In genomic region chr14:27040451-27040850, GRCm38 (mm10) we compare ENCODE assay signal across 10 mouse cellular contexts. TPM values are rescaled to one million over a fixed set of nuclear protein-coding genes. Genes with fewer than 3 reads are reported as not detected.
DNase-seq lines count a peak whose midpoint lies in the region; ATAC-seq and TF ChIP-seq lines count a peak whose summit lies in the region.
"Had no signal": no experiment of that assay in that cellular context is flagged by ENCODE, and none has a peak within 500 bp of the region (broad histone marks: within the 10 kb centered on the region; RNA-seq: fewer than 3 reads in every experiment).

No protein-coding gene starts in this region.

- no peak for ATAC-seq in kidney, postnatal 0 days (replicated peaks; ENCODE audit: low FRiP score, low read depth)
- no peak for ATAC-seq in intestine, embryonic 15.5 days

- no peak overlapping the region for H3ac ChIP-seq in myocyte (ENCODE audit: control insufficient read depth, insufficient read length)

- peaks cover 29% of the 10 kb centered on the region for H3K4me1 ChIP-seq in kidney, postnatal 0 days (replicated peaks; ENCODE audit: insufficient read depth, low read length)
- peaks cover 13% of the 10 kb centered on the region for H3K4me1 ChIP-seq in embryonic fibroblast, embryonic 13.5 days (ENCODE audit: control insufficient read depth, insufficient read depth, low read length)
- peaks cover 25% of the 10 kb centered on the region for H3K4me1 ChIP-seq in intestine, embryonic 15.5 days (replicated peaks)

- no peaks in the 10 kb centered on the region for H3K27me3 ChIP-seq in kidney, postnatal 0 days (ENCODE audit: insufficient read depth, low read length)
- H3K27me3 ChIP-seq in intestine, embryonic 15.5 days (replicated peaks): no peaks in the 10 kb centered on the region
- no peaks in the 10 kb centered on the region for H3K27me3 ChIP-seq in myocyte (ENCODE audit: control insufficient read depth, insufficient read depth, insufficient read length)

- no peak for TF ChIP-seq CTCF in kidney, postnatal 0 days (IDR thresholded peaks at IDR 0.05; ENCODE audit: low read depth)
- no peak for TF ChIP-seq CTCF in embryonic fibroblast, embryonic 13.5 days (IDR thresholded peaks at IDR 0.05; ENCODE audit: borderline replicate concordance, insufficient read depth, low read length)

- WGBS in kidney, postnatal 0 days: 28% methylated on average over 12 of the region's 12 CpGs
- whole genome bisulfite sequencing in intestine, embryonic 15.5 days: 26% methylated on average over 12 of the region's 12 CpGs

- no peak for TF ChIP-seq POLR2A in embryonic fibroblast, embryonic 13.5 days (IDR thresholded peaks at IDR 0.05; ENCODE audit: low read depth, low read length)
- no peak for TF ChIP-seq POLR2A in myocyte (IDR thresholded peaks at IDR 0.05; ENCODE audit: insufficient read length, low read depth)

- H3K4me2 ChIP-seq in kidney, postnatal 0 days (ENCODE audit: low read length): peak overlapping the region; percentile 98
- peak overlapping the region; percentile 90; the same call in 1 of the 2 replicates for H3K4me2 ChIP-seq in intestine, embryonic 15.5 days (replicated peaks)
- H3K4me2 ChIP-seq in myocyte (ENCODE audit: low read depth): peak overlapping the region; percentile 84

- no peak overlapping the region for H3K27ac ChIP-seq in kidney, postnatal 0 days
- peak overlapping the region; percentile 20; the same call in 1 of the 2 replicates for H3K27ac ChIP-seq in embryonic fibroblast, embryonic 13.5 days (ENCODE audit: insufficient read depth, low read length)
- no peak overlapping the region for H3K27ac ChIP-seq in intestine, embryonic 15.5 days

- no peaks in the 10 kb centered on the region for H3K9me3 ChIP-seq in kidney, postnatal 0 days (replicated peaks; ENCODE audit: low read length)
- H3K9me3 ChIP-seq in intestine, embryonic 15.5 days: no peaks in the 10 kb centered on the region
- H3K9me3 ChIP-seq: G1E had no signal

- no peaks in the 10 kb centered on the region for H3K36me3 ChIP-seq in kidney, postnatal 0 days (ENCODE audit: insufficient read depth, low read length)
- no peaks in the 10 kb centered on the region for H3K36me3 ChIP-seq in intestine, embryonic 15.5 days
- no peaks in the 10 kb centered on the region for H3K36me3 ChIP-seq in myocyte (ENCODE audit: control insufficient read depth, insufficient read depth)
- H3K36me3 ChIP-seq: G1E had no signal

- H3K79me2 ChIP-seq in myocyte (ENCODE audit: control insufficient read depth, insufficient read depth): peaks cover 5% of the 10 kb centered on the region

- peak overlapping the region; percentile 85; the same call in 1 of the 2 replicates for H3K9ac ChIP-seq in kidney, postnatal 0 days (ENCODE audit: low read depth, low read length)
- H3K9ac ChIP-seq in intestine, embryonic 15.5 days: no peak overlapping the region

- peak; percentile 32 for DNase-seq in kidney, postnatal 0 days (ENCODE audit: low spot score)
- no peak for DNase-seq in kidney, adult 18-20 months
- no peak for DNase-seq in retina, postnatal 1 day
- no peak for DNase-seq in right cerebral cortex, postnatal 14 days
- DNase-seq in layer of hippocampus, adult 18-20 months (ENCODE audit: low spot score in 2 of 2): no peak
- DNase-seq: adrenal gland, postnatal 14 days had no signal

- peak overlapping the region; percentile 92 for H3K4me3 ChIP-seq in kidney, postnatal 0 days (replicated peaks; ENCODE audit: low read depth, low read length)
- H3K4me3 ChIP-seq in embryonic fibroblast, embryonic 13.5 days (ENCODE audit: insufficient read depth, low read length): peak overlapping the region; percentile 97
- 0 out of 2 replicates have a peak overlapping the region, but pooled peaks have one; percentile 6 for H3K4me3 ChIP-seq in intestine, embryonic 15.5 days (replicated peaks)
- H3K4me3 ChIP-seq in myocyte: peak overlapping the region; percentile 30

TF ChIP-seq in myocyte, 11 proteins besides CTCF, POLR2A, EP300 and RAD21:
- no peak for TF ChIP-seq E2F4 (IDR thresholded peaks at IDR 0.05; ENCODE audit: insufficient read depth)
- TF ChIP-seq SRF (IDR thresholded peaks at IDR 0.05; ENCODE audit: control insufficient read depth, insufficient read length, low read depth): no peak
- no peak for TF ChIP-seq TCF12 (IDR thresholded peaks at IDR 0.05; ENCODE audit: insufficient read depth, poor library complexity, severe bottlenecking)
- TF ChIP-seq TCF3 (IDR thresholded peaks at IDR 0.05; ENCODE audit: insufficient read length, low read depth): no peak
- no peak for TF ChIP-seq POLR2AphosphoS2 (IDR thresholded peaks at IDR 0.05; ENCODE audit: insufficient read length, low read depth)
- no peak for TF ChIP-seq CEBPB (IDR thresholded peaks at IDR 0.05; ENCODE audit: insufficient read depth, poor library complexity, severe bottlenecking)
- TF ChIP-seq MYOD1 (IDR thresholded peaks at IDR 0.05; ENCODE audit: control insufficient read depth in 1 of 3, insufficient read length in 2 of 3, low read depth in 2 of 3): no peak
- TF ChIP-seq REST (IDR thresholded peaks at IDR 0.05; ENCODE audit: insufficient read depth, insufficient read length): no peak
- TF ChIP-seq USF1 (IDR thresholded peaks at IDR 0.05; ENCODE audit: low read depth): no peak
- TF ChIP-seq MAX (IDR thresholded peaks at IDR 0.05; ENCODE audit: low read depth): no peak
- TF ChIP-seq MYOG (IDR thresholded peaks at IDR 0.05; ENCODE audit: control insufficient read depth in 1 of 3, insufficient read depth in 1 of 3, insufficient read length in 2 of 3, low read depth in 2 of 3): no peak

RNA-seq across cellular contexts. Expression of gene Il17rd, which starts 1.7 kb away (rescaled TPM):
- 3.9 TPM in 2 replicates for polyA plus RNA-seq in kidney, postnatal 0 days (2015; fragmentation: Nextera tagmentation; extraction: Ambion mirVana)
- polyA plus RNA-seq in embryonic fibroblast, embryonic 13.5 days (2011; ENCODE audit: insufficient read length, low read depth, missing spikeins): 10.2 and 19.3 TPM in 2 replicates
- polyA plus RNA-seq in intestine, embryonic 15.5 days (2015; fragmentation: Nextera tagmentation; extraction: Ambion mirVana): 1.9 and 2.4 TPM in 2 replicates
- 1.9 TPM for polyA plus RNA-seq in myocyte (2012; fragmentation: generic; extraction: Trizol)
- 1 to 10 TPM; 3.6 to 3.9 TPM for total RNA-seq in layer of hippocampus, adult 18-20 months (2021)
- polyA plus RNA-seq: G1E had no signal

RNA-seq across cellular contexts. Expression of gene Hesx1, which starts 46.2 kb away (rescaled TPM):
- polyA plus RNA-seq in kidney, postnatal 0 days (2015; fragmentation: Nextera tagmentation; extraction: Ambion mirVana): 1.9 and 2.3 TPM in 2 replicates
- polyA plus RNA-seq in embryonic fibroblast, embryonic 13.5 days (2011; ENCODE audit: insufficient read length, low read depth, missing spikeins): not detected in 2 replicates
- 0.34 and 0.35 TPM in 2 replicates for polyA plus RNA-seq in intestine, embryonic 15.5 days (2015; fragmentation: Nextera tagmentation; extraction: Ambion mirVana)
- not detected for polyA plus RNA-seq in myocyte (2012; fragmentation: generic; extraction: Trizol)
- total RNA-seq in layer of hippocampus, adult 18-20 months (2021): not detected
- total RNA-seq: adrenal gland, postnatal 14 days; G1E had no signal
- polyA plus RNA-seq: G1E had no signal

Comparison
In these comparisons a context has a peak if more than half of its experiments do, and no peak if none do; other contexts are left out.
1. H3K4me3 ChIP-seq: peak in every context shown above with its lines; median percentile 97 in embryonic fibroblast, embryonic 13.5 days; 92 in kidney, postnatal 0 days; 30 in myocyte; 6 in intestine, embryonic 15.5 days.